Mouse (Mus musculus) G1E (cell line): ENCODE measurements around the gene Ap2m1. TPM values are rescaled to one million over a fixed set of nuclear protein-coding genes. Genes with fewer than 3 reads are reported as not detected.

Experiments used
- ATAC-seq: 2 replicates; pipeline ENCODE4 v1.8.0; 2016; ENCODE audit warnings: mild to moderate bottlenecking; ENCODE audit not compliant: insufficient number of reproducible peaks, poor library complexity, low FRiP score, severe bottlenecking; ENCODE audit errors: extremely low read depth
- DNase-seq: peaks from one replicate; pipeline ENCODE4 v3.0.0; 2012; ENCODE audit warnings: low spot score
- H3K27me3 ChIP-seq: 2 replicates; pipeline ENCODE4 v1.6.1; 2012; ENCODE audit warnings: mild to moderate bottlenecking, low read length, inconsistent platforms; ENCODE audit not compliant: insufficient read depth
- H3K36me3 ChIP-seq: replicated peaks from 2 replicates; pipeline ENCODE3; 2012; ENCODE audit warnings: mild to moderate bottlenecking, inconsistent platforms
- H3K4me1 ChIP-seq: 2 replicates; pipeline ENCODE4 v1.6.1; 2012; ENCODE audit warnings: low read depth, low read length, inconsistent platforms, mixed read lengths; ENCODE audit not compliant: insufficient read depth
- H3K4me3 ChIP-seq: 2 replicates; pipeline ENCODE4 v1.5.1; 2012; ENCODE audit warnings: low read depth, mild to moderate bottlenecking, inconsistent platforms, low read length, moderate library complexity, mixed read lengths
- H3K9me3 ChIP-seq: replicated peaks from 2 replicates; pipeline ENCODE4 v1.6.1; 2012; ENCODE audit warnings: inconsistent platforms
- CTCF ChIP-seq: IDR thresholded peaks from 2 replicates; pipeline ENCODE4 v1.5.1; 2012; ENCODE audit warnings: low read depth, low read length, inconsistent platforms, mixed read lengths
- GATA1 ChIP-seq: IDR thresholded peaks from 2 replicates; pipeline ENCODE4 v1.6.1; 2012; ENCODE audit warnings: borderline replicate concordance, low read length, inconsistent platforms, mixed read lengths
- GATA2 ChIP-seq: IDR thresholded peaks from 2 replicates; pipeline ENCODE4 v1.6.1; 2012; ENCODE audit warnings: low read depth, low read length, inconsistent platforms, borderline replicate concordance
- POLR2AphosphoS5 ChIP-seq: IDR thresholded peaks from 2 replicates; pipeline ENCODE4 v1.6.1; 2012; ENCODE audit warnings: low read depth, low read length, inconsistent platforms; ENCODE audit not compliant: insufficient replicate concordance
- TAL1 ChIP-seq: conservative IDR thresholded peaks from 2 replicates; pipeline ENCODE4 v1.6.1; 2012; ENCODE audit warnings: low read depth, low read length, inconsistent platforms, mixed read lengths
- polyA plus RNA-seq: library from polyadenylated mRNA; stranded (reverse); fragments of >175 nt; gene quantifications from 2 replicates; pipeline ENCODE4 v1.2.3, GENCODE M21; 2012
- total RNA-seq, 2 experiments: library from RNA; stranded (forward) in 1 of 2; stranded (reverse) in 1 of 2; fragments of 200-1000 nt in 1 of 2; fragments of >200 nt in 1 of 2; fragmentation: Nextera tagmentation in 1 of 2; gene quantifications; 2 replicates each; pipeline ENCODE4 v1.2.3; 2014 to 2017

Gene Ap2m1
- total and polyA plus RNA-seq, 3 experiments = 73.4 to 342 (median 186) TPM

GRCm38 (mm10) chr16:20548096-20548948 lies 13.0 kb downstream of the Ap2m1 start, which contains the start of gene Abcf3:
Abcf3 (plus strand) TSS chr16:20548577.
- H3K27me3 ChIP-seq = no peaks in the 10 kb centered on the region
- H3K9me3 ChIP-seq = no peaks in the 10 kb centered on the region
- peaks cover 68% of the 10 kb centered on the region for H3K36me3 ChIP-seq
- peak within 1 kb of the TSS; percentile 82 for H3K4me3 ChIP-seq
- peak; percentile 97 for ATAC-seq
- peak; percentile 97 for DNase-seq
- peaks cover 53% of the 10 kb centered on the region for H3K4me1 ChIP-seq
- TF ChIP-seq GATA2 = no peak
- no peak for TF ChIP-seq GATA1
- no peak for TF ChIP-seq TAL1
- no peak for TF ChIP-seq CTCF
- no peak for TF ChIP-seq POLR2AphosphoS5

GRCm38 (mm10) chr16:20549161-20549560 lies 13.9 kb downstream of the Ap2m1 start:
- ATAC-seq (no peak), DNase-seq (no peak)
- peaks cover 69% of the 10 kb centered on the region for H3K36me3 ChIP-seq
- no peaks in the 10 kb centered on the region for H3K9me3 ChIP-seq
- peaks cover 53% of the 10 kb centered on the region for H3K4me1 ChIP-seq
- TF ChIP-seq GATA1 = no peak
- no peak for TF ChIP-seq CTCF
- no peak for TF ChIP-seq TAL1
- TF ChIP-seq GATA2 = no peak
- TF ChIP-seq POLR2AphosphoS5 = no peak
- H3K4me3 ChIP-seq = peak overlapping the region; percentile 82
- no peaks in the 10 kb centered on the region for H3K27me3 ChIP-seq

- no peak for ATAC-seq
- TF ChIP-seq POLR2AphosphoS5 (no peak), TAL1 (no peak), CTCF (no peak), GATA2 (no peak), GATA1 (no peak)
- Histone ChIP-seq H3K27me3 (no peaks in the 10 kb centered on the region), H3K36me3 (peaks cover 71% of the 10 kb centered on the region), H3K4me3 (no peak overlapping the region), H3K9me3 (no peaks in the 10 kb centered on the region), H3K4me1 (peaks cover 49% of the 10 kb centered on the region)
- no peak for DNase-seq
Observed at GRCm38 (mm10) chr16:20551691-20552090, 16.4 kb downstream of the Ap2m1 start.

- no peaks in the 10 kb centered on the region for H3K27me3 ChIP-seq
- no peak overlapping the region for H3K4me3 ChIP-seq
- ATAC-seq (no peak), DNase-seq (no peak)
- H3K9me3 ChIP-seq = no peaks in the 10 kb centered on the region
- H3K36me3 ChIP-seq = peaks cover 80% of the 10 kb centered on the region
- TF ChIP-seq POLR2AphosphoS5 = no peak
- TF ChIP-seq GATA2 = no peak
- no peak for TF ChIP-seq CTCF
- no peak for TF ChIP-seq TAL1
- no peak for TF ChIP-seq GATA1
- peaks cover 42% of the 10 kb centered on the region for H3K4me1 ChIP-seq
Observed at GRCm38 (mm10) chr16:20552594-20552993, 17.3 kb downstream of the Ap2m1 start.

- ATAC-seq (no peak), DNase-seq (no peak)
- Histone ChIP-seq H3K36me3 (peaks cover 95% of the 10 kb centered on the region), H3K9me3 (no peaks in the 10 kb centered on the region), H3K4me3 (no peak overlapping the region), H3K27me3 (no peaks in the 10 kb centered on the region), H3K4me1 (peaks cover 23% of the 10 kb centered on the region; the same call in 1 of the 2 replicates)
- TF ChIP-seq POLR2AphosphoS5 (no peak), GATA1 (no peak), GATA2 (no peak), CTCF (no peak)
Observed at GRCm38 (mm10) chr16:20555000-20555399, 19.7 kb downstream of the Ap2m1 start.

- peaks cover 9% of the 10 kb centered on the region; the same call in 1 of the 2 replicates for H3K4me1 ChIP-seq
- ATAC-seq = no peak
Observed at GRCm38 (mm10) chr16:20557381-20557780, 22.1 kb downstream of the Ap2m1 start.

More at GRCm38 (mm10) chr16:20557381-20557780, 22.1 kb downstream of the Ap2m1 start:
- DNase-seq = no peak
- Histone ChIP-seq H3K9me3 (no peaks in the 10 kb centered on the region), H3K4me3 (no peak overlapping the region), H3K36me3 (peaks cover 96% of the 10 kb centered on the region), H3K27me3 (no peaks in the 10 kb centered on the region)
- TF ChIP-seq POLR2AphosphoS5 (no peak), GATA2 (no peak), TAL1 (no peak), GATA1 (no peak), CTCF (no peak)
